Mouse (Mus musculus) heart, postnatal 36 days (tissue): ENCODE data around the gene Gm20388. TPM values are rescaled to one million over a fixed set of nuclear protein-coding genes. Genes with fewer than 3 reads are reported as not detected.
A peak's percentile ranks its signal among the peaks of the same experiment; 100 is the strongest.
"Not testable (repeated sequence)": the region's sequence is repeated elsewhere in the genome, so short reads cannot be mapped to it uniquely, and the experiment has no call there.

Source experiments
- DNase-seq, 2 experiments: peaks; one replicate each; pipeline ENCODE4 v3.0.0; 2021 to 2022
- intact Hi-C: fragments of 180-260 bp; cut with DNase I; formaldehyde crosslinking; loops from one replicate; pipeline ENCODE4 v1.15.1; 2025
- total RNA-seq, 2 experiments: library from RNA; stranded (reverse); gene quantifications; 2 replicates each; pipeline ENCODE4 v1.2.3; 2021

Gene Gm20388
- total RNA-seq, 2 experiments from 2014 or later, result 3.5 to 4.9 TPM

- peak; percentile 94 for DNase-seq
- intact Hi-C loops, result no loop called here
Measured at GRCm38 (mm10) chr8:121652774-121653323, 1742.2 kb downstream of the Gm20388 start, which contains the start of gene Zcchc14. Gene Zcchc14 (minus strand): TSS chr8:121652901.

- intact Hi-C loops, result no loop called here
- DNase-seq, result no peak
Measured at GRCm38 (mm10) chr8:121653340-121654019, 1742.8 kb downstream of the Gm20388 start.

GRCm38 (mm10) chr8:121654131-121654530 is 1743.5 kb downstream of the Gm20388 start:
- intact Hi-C loops, result no loop called here
- DNase-seq, result no peak

- no peak for DNase-seq
- intact Hi-C loops, result no loop called here
Measured at GRCm38 (mm10) chr8:121654966-121655494, 1744.4 kb downstream of the Gm20388 start.

- intact Hi-C loops, result no loop called here
- DNase-seq, result no peak
Measured at GRCm38 (mm10) chr8:121660602-121661001, 1750.0 kb downstream of the Gm20388 start.

GRCm38 (mm10) chr8:121661631-121662357 is 1751.2 kb downstream of the Gm20388 start:
- intact Hi-C loops, result no loop called here
- no peak for DNase-seq

- intact Hi-C loops, result no loop called here
- DNase-seq, result no peak
Measured at GRCm38 (mm10) chr8:121663101-121663500, 1752.5 kb downstream of the Gm20388 start.

- DNase-seq, result peak; percentile 77 to 80
- intact Hi-C loops, result no loop called here
Measured at GRCm38 (mm10) chr8:121665329-121665728, 1754.7 kb downstream of the Gm20388 start.

- intact Hi-C loops, DNase-seq: not testable (repeated sequence)
Measured at GRCm38 (mm10) chr8:121667936-121668500, 1757.4 kb downstream of the Gm20388 start.

GRCm38 (mm10) chr8:121668553-121668952 is 1757.9 kb downstream of the Gm20388 start:
- DNase-seq, result no peak
- intact Hi-C loops, result no loop called here

- intact Hi-C loops, result no loop called here
- peak in 1 of 2 experiments; percentile 44 for DNase-seq
Measured at GRCm38 (mm10) chr8:121669208-121669607, 1758.6 kb downstream of the Gm20388 start.

GRCm38 (mm10) chr8:121673153-121673552 is 1762.5 kb downstream of the Gm20388 start:
- DNase-seq, result no peak
- intact Hi-C loops, result no loop called here

- intact Hi-C loops, result no loop called here
Measured at GRCm38 (mm10) chr8:121673917-121674316, 1763.3 kb downstream of the Gm20388 start.

GRCm38 (mm10) chr8:121674524-121674923 is 1763.9 kb downstream of the Gm20388 start:
- intact Hi-C loops, result no loop called here
- no peak for DNase-seq

More at GRCm38 (mm10) chr8:121673917-121674316, 1763.3 kb downstream of the Gm20388 start:
- DNase-seq, result no peak

GRCm38 (mm10) chr8:121675161-121675560 is 1764.5 kb downstream of the Gm20388 start:
- intact Hi-C loops, result no loop called here
- no peak for DNase-seq

GRCm38 (mm10) chr8:121675701-121676100 is 1765.1 kb downstream of the Gm20388 start:
- intact Hi-C loops, result no loop called here
- peak in 1 of 2 experiments; percentile 52 for DNase-seq

GRCm38 (mm10) chr8:121678696-121679095 is 1768.1 kb downstream of the Gm20388 start:
- DNase-seq, result no peak

GRCm38 (mm10) chr8:121680896-121681295 is 1770.3 kb downstream of the Gm20388 start:
- intact Hi-C loops, result no loop called here
- DNase-seq, result no peak

More at GRCm38 (mm10) chr8:121678696-121679095, 1768.1 kb downstream of the Gm20388 start:
- intact Hi-C loops, result no loop called here

GRCm38 (mm10) chr8:121681457-121681856 is 1770.8 kb downstream of the Gm20388 start:
- intact Hi-C loops, result no loop called here
- DNase-seq, result no peak

GRCm38 (mm10) chr8:121683083-121683832 is 1772.6 kb downstream of the Gm20388 start:
- no peak for DNase-seq
- intact Hi-C loops, result no loop called here
